Mouse (Mus musculus) lung, embryonic 15.5 days (tissue): ENCODE results near the gene Polr3gl. TPM values are rescaled to one million over a fixed set of nuclear protein-coding genes. Genes with fewer than 3 reads are reported as not detected.
A peak's percentile ranks its signal among the peaks of the same experiment; 100 is the strongest.
"Not testable (repeated sequence)": the region's sequence is repeated elsewhere in the genome, so short reads cannot be mapped to it uniquely, and the experiment has no call there.

Experiments
- ATAC-seq: fragments of 200-750 bp; cut with Nextera tagmentation; 2 replicates; pipeline ENCODE4 v1.8.0; 2017; ENCODE audit warnings: moderate number of reproducible peaks, borderline replicate concordance; ENCODE audit not compliant: low FRiP score, low TSS enrichment; ENCODE audit errors: extremely low read depth
- H3K27ac ChIP-seq: fragments of 300-500 bp; sonication (generic); 2 replicates; pipeline ENCODE4 v1.5.1; 2015; ENCODE audit warnings: moderate library complexity, mild to moderate bottlenecking, inconsistent platforms
- H3K27me3 ChIP-seq: fragments of 300-500 bp; sonication (generic); 2 replicates; pipeline ENCODE4 v1.6.1; 2015; ENCODE audit warnings: inconsistent platforms
- H3K36me3 ChIP-seq: fragments of 300-500 bp; sonication (generic); 2 replicates; pipeline ENCODE4 v1.6.1; 2015; ENCODE audit warnings: inconsistent platforms
- H3K4me1 ChIP-seq: fragments of 300-500 bp; sonication (generic); 2 replicates; pipeline ENCODE4 v1.6.1; 2015; ENCODE audit warnings: inconsistent platforms
- H3K4me2 ChIP-seq: fragments of 300-500 bp; sonication (generic); 2 replicates; pipeline ENCODE4 v1.6.1; 2015; ENCODE audit warnings: inconsistent platforms, mild to moderate bottlenecking, moderate library complexity
- H3K4me3 ChIP-seq: fragments of 300-500 bp; sonication (generic); 2 replicates; pipeline ENCODE4 v1.5.1; 2015; ENCODE audit warnings: mild to moderate bottlenecking, inconsistent platforms
- H3K9ac ChIP-seq: fragments of 300-500 bp; sonication (generic); 2 replicates; pipeline ENCODE4 v1.6.1; 2015; ENCODE audit warnings: inconsistent platforms
- H3K9me3 ChIP-seq: fragments of 300-500 bp; sonication (generic); 2 replicates; pipeline ENCODE4 v1.6.1; 2016; ENCODE audit warnings: inconsistent platforms
- WGBS: fragments of 180-500 bp; shearing (Covaris S2); methylation state at CpG from one replicate; pipeline ENCODE4 v1.1.7; 2015; 5-methylcytosine and 5-hydroxymethylcytosine counted together
- polyA plus RNA-seq: library from polyadenylated mRNA; unstranded; fragments of >200 nt; fragmentation: Nextera tagmentation; extraction: Ambion mirVana; gene quantifications from 2 replicates; pipeline ENCODE4 v1.2.1, GENCODE M21; 2015

Polr3gl gene
- polyA plus RNA-seq, 1 experiment from 2014 or later: 39.8 TPM

DNA sequence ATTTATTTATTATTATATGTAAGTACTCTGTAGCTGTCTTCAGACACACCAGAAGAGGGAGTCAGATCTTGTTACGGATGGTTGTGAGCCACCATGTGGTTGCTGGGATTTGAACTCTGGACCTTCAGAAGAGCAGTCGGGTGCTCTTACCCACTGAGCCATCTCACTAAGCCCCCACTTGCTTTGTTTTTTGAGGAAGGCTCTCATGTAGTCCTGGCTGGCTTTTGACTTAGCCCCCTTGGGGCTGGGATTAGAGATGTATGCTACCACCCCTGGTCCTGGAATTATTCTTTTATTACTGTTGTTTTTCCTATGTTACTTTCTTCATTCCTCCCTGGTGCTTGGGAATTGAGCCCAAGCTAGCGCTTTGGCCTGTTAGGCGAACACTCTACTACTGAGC, 12.0 kb upstream of the Polr3gl start:
- 90% methylated on average over 4 of the region's 4 CpGs for WGBS

DNA sequence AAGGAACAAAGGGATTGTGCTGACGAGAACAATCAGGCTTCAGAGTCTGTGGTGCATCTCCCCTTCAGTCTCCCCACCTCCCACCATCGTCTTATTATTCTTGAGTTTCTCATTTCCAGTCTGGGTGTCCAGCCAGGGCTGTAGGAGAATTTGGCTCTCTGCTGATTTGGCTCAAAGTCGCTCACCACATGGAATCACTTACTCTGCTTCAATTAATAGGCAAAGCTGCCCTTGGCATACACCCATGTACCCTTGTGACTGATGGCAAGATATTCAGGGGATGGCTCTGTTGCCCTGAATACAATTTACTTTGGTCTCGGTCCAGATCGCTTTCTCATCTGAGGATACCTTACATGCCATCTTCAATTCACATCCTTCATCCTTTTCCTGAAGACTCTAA, 9.3 kb upstream of the Polr3gl start:
- H3K36me3 ChIP-seq: no peaks in the 10 kb centered on the region
- peak overlapping the region; percentile 69 for H3K4me3 ChIP-seq
- H3K27ac ChIP-seq: peak overlapping the region; percentile 99; the same call in 1 of the 2 replicates
- no peaks in the 10 kb centered on the region for H3K9me3 ChIP-seq
- H3K4me1 ChIP-seq: peaks cover 19% of the 10 kb centered on the region
- 52% methylated on average over 5 of the region's 5 CpGs for WGBS
- ATAC-seq: no peak
- H3K4me2 ChIP-seq: peak overlapping the region; percentile 74
- peaks cover 10% of the 10 kb centered on the region; the same call in 1 of the 2 replicates for H3K27me3 ChIP-seq
- no peak overlapping the region for H3K9ac ChIP-seq

More for the DNA sequence above, 12.0 kb upstream of the Polr3gl start:
- H3K4me3 ChIP-seq, H3K4me2 ChIP-seq, ATAC-seq, H3K27ac ChIP-seq, H3K27me3 ChIP-seq, H3K9ac ChIP-seq, H3K36me3 ChIP-seq, H3K9me3 ChIP-seq: not testable (repeated sequence)
- peaks cover 12% of the 10 kb centered on the region for H3K4me1 ChIP-seq

DNA sequence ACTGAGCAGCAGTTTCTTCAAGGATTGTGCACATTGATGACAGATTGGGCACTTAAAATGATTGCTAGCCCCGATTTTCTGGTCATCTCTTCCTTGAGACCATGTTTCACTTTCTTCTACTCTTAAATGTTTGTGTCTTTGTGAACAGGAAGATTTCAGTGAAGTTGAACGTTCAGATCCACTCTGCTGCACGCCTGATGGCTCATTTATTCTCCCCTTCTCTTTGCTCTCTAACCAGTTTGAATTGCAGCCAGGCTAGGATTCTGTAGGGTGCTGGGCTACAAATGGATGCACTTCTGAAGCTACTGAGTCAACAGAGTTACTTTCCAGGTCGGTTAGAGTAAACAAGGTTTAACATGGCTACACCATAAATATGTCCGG, 8.7 kb upstream of the Polr3gl start:
- H3K27me3 ChIP-seq: peaks cover 15% of the 10 kb centered on the region
- H3K27ac ChIP-seq: peak overlapping the region; percentile 99
- peak overlapping the region; percentile 74 for H3K4me2 ChIP-seq
- H3K4me3 ChIP-seq: peak overlapping the region; percentile 69
- 14% methylated on average over 5 of the region's 5 CpGs for WGBS
- H3K36me3 ChIP-seq: no peaks in the 10 kb centered on the region
- peak overlapping the region; percentile 74 for H3K9ac ChIP-seq
- H3K9me3 ChIP-seq: no peaks in the 10 kb centered on the region
- ATAC-seq: no peak
- H3K4me1 ChIP-seq: peaks cover 25% of the 10 kb centered on the region

DNA sequence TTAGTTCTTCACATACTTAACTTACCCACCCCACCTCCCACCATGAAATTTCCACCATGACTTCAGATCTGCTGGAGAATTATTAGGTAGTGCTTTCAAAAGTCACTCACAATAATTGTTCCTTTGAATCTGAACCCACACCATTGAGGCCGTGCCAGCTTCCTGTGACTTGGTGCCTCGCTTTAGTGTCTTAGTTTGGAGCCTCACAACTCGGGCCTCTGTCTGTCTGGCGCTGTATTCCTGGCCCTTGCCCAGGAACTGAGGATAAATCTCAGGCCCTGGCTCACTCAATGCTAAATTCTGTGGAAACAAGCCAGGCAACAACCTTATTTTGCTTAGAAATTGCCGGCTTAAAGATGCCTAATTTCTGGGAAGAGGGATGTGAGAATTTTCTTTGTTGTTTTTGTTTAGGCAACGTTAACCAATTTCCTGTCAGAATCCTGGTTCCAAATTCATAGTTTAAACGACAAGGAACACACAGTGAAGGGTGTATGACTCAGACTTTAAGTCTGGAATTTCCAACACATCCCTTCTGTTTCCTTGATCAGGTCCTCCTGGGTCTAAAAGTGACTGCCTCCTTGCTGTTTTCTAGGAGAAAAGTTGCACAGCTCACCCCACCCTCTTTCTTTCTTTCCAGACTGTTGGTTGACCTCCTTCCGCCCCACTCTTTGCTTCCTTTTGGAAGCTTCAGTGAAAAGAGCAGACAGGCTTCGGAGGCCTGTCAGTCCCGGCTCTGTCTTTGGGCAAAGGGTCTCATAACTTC, 8.1 kb upstream of the Polr3gl start:
- H3K4me1 ChIP-seq: peaks cover 30% of the 10 kb centered on the region
- ATAC-seq: no peak
- peak overlapping the region; percentile 74 for H3K9ac ChIP-seq
- H3K4me3 ChIP-seq: peak overlapping the region; percentile 69
- H3K27me3 ChIP-seq: peaks cover 21% of the 10 kb centered on the region
- peak overlapping the region; percentile 74 for H3K4me2 ChIP-seq
- WGBS: 24% methylated on average over 10 of the region's 10 CpGs
- no peaks in the 10 kb centered on the region for H3K9me3 ChIP-seq
- H3K36me3 ChIP-seq: no peaks in the 10 kb centered on the region
- H3K27ac ChIP-seq: peak overlapping the region; percentile 99

DNA sequence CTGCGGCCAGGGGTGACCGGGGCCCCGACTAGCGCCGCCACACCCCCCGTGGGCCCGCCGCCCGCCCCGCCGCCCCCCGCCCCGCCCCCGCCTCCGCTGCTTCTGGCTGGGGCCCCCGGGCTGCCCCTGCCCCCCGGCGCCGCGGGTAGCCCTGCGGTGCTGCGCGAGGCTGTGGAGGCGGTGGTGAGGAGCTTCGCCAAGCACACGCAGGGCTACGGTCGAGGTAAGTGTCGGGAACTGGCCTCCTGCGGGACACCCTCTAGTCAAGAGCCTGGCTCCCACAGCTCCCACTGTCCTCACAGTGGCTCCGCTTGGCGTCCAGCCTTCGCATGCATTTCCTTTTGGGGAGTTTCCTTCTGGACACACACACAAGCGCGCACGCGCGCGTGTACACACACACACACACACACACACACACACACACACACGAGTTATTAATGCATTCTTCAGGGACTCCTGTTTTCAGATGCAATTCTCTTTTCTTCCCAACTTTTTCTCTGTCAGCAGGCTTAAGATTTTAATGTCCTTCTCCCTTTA, 7.3 kb upstream of the Polr3gl start:
- 2% methylated on average over 16 of the region's 40 CpGs for WGBS
- Histone ChIP-seq H3K36me3 (no peaks in the 10 kb centered on the region), H3K4me3 (peak overlapping the region; percentile 69), H3K4me2 (peak overlapping the region; percentile 74), H3K27ac (peak overlapping the region; percentile 99), H3K9ac (peak overlapping the region; percentile 74), H3K4me1 (peaks cover 38% of the 10 kb centered on the region), H3K27me3 (peaks cover 29% of the 10 kb centered on the region), H3K9me3 (no peaks in the 10 kb centered on the region)
- peak; percentile 72 for ATAC-seq

DNA sequence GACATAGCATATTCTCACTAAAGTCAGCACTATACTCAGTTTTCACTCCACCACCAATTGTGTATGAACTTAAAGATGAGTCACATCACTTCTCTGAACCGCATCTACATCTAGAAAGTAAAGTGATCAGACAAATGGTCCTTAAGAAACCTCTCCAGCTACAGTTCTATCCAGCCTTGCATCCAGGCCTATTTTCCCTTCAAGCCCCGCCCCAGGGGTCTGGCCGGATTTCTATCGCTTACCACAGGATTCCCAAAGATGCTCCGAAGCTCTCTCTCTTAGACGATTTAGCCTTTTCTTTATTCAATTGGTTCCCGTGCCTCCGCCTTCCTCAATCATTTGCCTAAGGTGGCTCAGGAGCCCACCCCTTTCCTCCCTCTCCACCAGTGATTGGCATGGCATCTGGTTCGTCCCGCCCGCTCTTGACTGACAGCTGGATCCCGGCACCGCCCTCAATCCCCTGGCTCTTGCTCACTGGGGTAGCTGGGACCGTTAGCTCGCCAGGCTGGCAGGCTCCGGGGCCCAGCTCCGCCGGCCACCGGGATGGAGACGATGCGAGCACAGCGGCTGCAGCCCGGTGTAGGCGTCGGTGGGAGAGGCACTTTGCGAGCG, 6.8 kb upstream of the Polr3gl start, which contains the start of gene Lix1l:
Gene Lix1l, plus strand, starts transcription at position 511 of the 612 bp plus-strand sequence.
- H3K27ac ChIP-seq: peak within 1 kb of the TSS; percentile 99
- no peaks in the 10 kb centered on the region for H3K9me3 ChIP-seq
- H3K9ac ChIP-seq: peak within 1 kb of the TSS; percentile 74
- H3K4me2 ChIP-seq: peak within 1 kb of the TSS; percentile 74
- H3K27me3 ChIP-seq: peaks cover 35% of the 10 kb centered on the region
- H3K4me3 ChIP-seq: peak within 1 kb of the TSS; percentile 69
- peak; percentile 93 for ATAC-seq
- H3K36me3 ChIP-seq: no peaks in the 10 kb centered on the region
- WGBS: 2% methylated on average over 27 of the region's 27 CpGs
- peaks cover 44% of the 10 kb centered on the region for H3K4me1 ChIP-seq

DNA sequence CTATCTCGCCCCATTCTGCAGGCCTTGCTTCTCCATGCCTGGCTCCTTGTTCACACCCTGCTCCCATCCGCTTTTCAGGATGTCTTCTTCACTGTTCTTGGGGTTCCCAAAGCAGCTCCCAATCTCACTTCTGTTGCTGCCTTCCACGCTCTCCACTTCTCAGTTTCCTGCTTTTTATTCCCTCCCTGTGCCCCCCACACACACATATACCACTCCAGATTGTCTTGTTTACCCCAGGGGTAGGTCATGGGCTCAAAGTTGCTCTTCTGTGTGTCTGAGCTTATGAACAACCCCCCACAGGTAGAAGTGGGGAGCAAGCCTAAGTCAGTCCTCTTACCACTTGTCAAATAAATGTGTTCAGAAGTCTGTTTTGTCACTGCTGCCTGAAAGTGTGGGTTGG, 5.4 kb upstream of the Polr3gl start:
- no peak for ATAC-seq
- Histone ChIP-seq H3K4me2 (no peak overlapping the region), H3K27me3 (peaks cover 44% of the 10 kb centered on the region), H3K27ac (no peak overlapping the region), H3K36me3 (no peaks in the 10 kb centered on the region), H3K4me1 (peaks cover 47% of the 10 kb centered on the region), H3K4me3 (no peak overlapping the region), H3K9me3 (no peaks in the 10 kb centered on the region), H3K9ac (no peak overlapping the region)
- 74% methylated on average over 3 of the region's 3 CpGs for WGBS

DNA sequence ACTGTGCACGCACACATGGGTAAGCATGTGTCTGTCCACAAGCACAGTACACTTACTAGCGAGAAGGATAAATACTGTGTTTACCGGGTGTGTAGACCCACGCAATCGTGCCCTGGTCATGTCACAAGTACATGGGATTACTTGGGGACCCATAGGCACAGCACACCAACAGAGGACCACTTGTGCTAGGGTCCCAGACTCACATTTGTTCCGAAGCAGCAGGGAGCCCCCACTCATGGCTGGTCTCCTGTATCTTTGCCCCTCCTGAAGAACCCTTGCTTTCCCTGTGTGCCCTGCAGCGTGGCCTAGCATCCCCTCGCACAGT, 5.0 kb upstream of the Polr3gl start:
- Histone ChIP-seq H3K9ac (no peak overlapping the region), H3K4me2 (peak overlapping the region; percentile 96)
- ATAC-seq: no peak

DNA sequence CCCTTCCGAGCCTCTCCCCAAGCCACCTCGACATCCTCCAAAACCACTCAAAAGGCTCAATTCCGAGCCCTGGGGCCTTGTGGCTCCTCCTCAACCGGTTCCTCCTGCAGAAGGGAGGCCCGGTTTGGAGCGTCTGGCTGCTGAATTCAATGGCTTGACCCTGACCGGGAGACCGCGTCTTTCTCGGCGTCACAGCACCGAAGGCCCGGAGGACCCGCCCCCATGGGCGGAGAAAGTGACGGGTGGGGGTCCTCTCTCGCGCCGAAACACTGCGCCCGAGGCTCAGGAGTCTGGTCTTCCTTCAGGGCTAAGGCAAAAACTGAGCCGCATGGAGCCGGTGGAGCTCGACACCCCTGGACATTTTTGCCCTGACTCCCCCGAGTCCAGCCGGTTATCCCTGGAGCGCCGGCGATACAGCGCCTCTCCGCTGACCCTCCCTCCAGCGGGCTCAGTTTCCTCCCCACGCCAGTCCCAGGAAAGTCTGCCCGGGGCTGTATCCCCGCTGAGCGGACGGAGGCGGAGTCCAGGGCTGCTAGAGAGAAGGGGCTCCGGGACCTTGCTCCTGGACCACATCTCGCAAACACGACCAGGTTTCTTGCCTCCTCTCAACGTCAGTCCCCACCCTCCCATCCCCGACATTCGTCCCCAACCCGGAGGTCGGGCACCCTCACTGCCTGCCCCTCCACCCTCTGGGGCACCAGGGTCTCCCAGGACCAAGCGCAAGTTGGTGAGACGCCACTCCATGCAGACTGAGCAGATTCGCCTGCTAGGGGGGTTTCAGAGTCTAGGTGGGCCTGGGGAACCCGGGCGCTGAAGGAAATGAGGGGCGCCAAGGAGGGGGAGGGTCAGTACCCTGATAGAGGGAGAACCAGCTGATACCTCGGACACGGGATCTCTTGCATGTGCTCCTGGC, 4.4 kb upstream of the Polr3gl start:
- peak; percentile 5; the same call in 1 of the 2 replicates for ATAC-seq
- no peaks in the 10 kb centered on the region for H3K9me3 ChIP-seq
- H3K27ac ChIP-seq: peak overlapping the region; percentile 70
- H3K4me1 ChIP-seq: peaks cover 44% of the 10 kb centered on the region
- no peaks in the 10 kb centered on the region for H3K36me3 ChIP-seq
- 3% methylated on average over 54 of the region's 54 CpGs for WGBS
- H3K27me3 ChIP-seq: peaks cover 44% of the 10 kb centered on the region
- H3K9ac ChIP-seq: peak overlapping the region; percentile 50
- peak overlapping the region; percentile 46 for H3K4me3 ChIP-seq
- H3K4me2 ChIP-seq: peak overlapping the region; percentile 96

More for the DNA sequence above, 5.0 kb upstream of the Polr3gl start:
- H3K4me3 ChIP-seq: peak overlapping the region; percentile 46; the same call in 1 of the 2 replicates
- H3K9me3 ChIP-seq: no peaks in the 10 kb centered on the region
- WGBS: 52% methylated on average over 8 of the region's 8 CpGs
- peaks cover 47% of the 10 kb centered on the region for H3K4me1 ChIP-seq
- no peaks in the 10 kb centered on the region for H3K36me3 ChIP-seq
- H3K27me3 ChIP-seq: peaks cover 44% of the 10 kb centered on the region
- no peak overlapping the region for H3K27ac ChIP-seq

DNA sequence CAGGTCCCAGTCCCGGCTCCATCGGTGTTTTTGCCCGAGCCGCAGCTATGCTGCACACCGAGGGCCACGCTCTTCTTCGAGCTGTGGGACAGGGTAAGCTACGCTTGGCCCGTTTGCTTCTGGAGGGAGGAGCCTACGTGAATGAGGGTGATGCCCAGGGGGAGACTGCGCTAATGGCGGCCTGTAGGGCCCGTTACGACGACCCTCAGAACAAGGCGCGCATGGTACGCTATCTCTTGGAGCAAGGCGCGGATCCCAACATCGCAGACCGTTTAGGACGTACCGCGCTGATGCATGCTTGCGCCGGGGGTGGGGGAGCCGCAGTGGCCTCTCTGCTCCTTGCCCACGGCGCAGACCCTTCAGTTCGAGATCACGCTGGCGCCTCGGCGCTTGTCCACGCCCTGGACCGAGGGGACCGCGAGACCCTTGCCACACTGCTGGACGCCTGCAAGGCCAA, 3.5 kb upstream of the Polr3gl start:
- Histone ChIP-seq H3K9me3 (no peaks in the 10 kb centered on the region), H3K27ac (peak overlapping the region; percentile 70), H3K27me3 (peaks cover 44% of the 10 kb centered on the region), H3K4me2 (peak overlapping the region; percentile 96), H3K9ac (peak overlapping the region; percentile 50), H3K4me1 (peaks cover 44% of the 10 kb centered on the region), H3K4me3 (peak overlapping the region; percentile 46), H3K36me3 (no peaks in the 10 kb centered on the region)
- no peak for ATAC-seq
- WGBS: under 1% methylated on average over 40 of the region's 40 CpGs

DNA sequence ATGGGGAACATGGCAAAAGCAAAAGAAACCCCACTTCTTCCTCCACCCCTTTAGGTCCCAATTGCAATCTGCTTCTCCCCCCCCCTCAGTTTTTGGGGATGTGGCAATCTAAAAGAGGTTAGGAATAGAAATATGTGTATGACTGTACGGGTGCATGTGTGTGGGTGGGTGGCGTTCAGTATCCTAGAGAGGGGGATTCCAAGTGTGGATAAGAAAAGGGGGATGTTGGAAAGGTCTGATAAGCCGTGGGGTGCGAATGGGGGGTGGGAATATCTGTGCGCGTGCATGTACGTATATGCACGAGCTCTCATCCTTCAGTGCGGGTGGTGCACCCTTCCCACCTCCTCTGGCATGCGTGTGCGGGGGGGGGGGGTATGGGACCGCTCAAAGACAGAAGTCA, 2.9 kb upstream of the Polr3gl start:
- H3K27me3 ChIP-seq: peaks cover 44% of the 10 kb centered on the region
- no peaks in the 10 kb centered on the region for H3K36me3 ChIP-seq
- 2% methylated on average over 10 of the region's 12 CpGs for WGBS
- ATAC-seq: no peak
- peak overlapping the region; percentile 96 for H3K4me2 ChIP-seq
- peak overlapping the region; percentile 46 for H3K4me3 ChIP-seq
- H3K9me3 ChIP-seq: no peaks in the 10 kb centered on the region
- H3K9ac ChIP-seq: peak overlapping the region; percentile 50
- H3K4me1 ChIP-seq: peaks cover 48% of the 10 kb centered on the region
- no peak overlapping the region for H3K27ac ChIP-seq
